In the genomic region with DNA sequence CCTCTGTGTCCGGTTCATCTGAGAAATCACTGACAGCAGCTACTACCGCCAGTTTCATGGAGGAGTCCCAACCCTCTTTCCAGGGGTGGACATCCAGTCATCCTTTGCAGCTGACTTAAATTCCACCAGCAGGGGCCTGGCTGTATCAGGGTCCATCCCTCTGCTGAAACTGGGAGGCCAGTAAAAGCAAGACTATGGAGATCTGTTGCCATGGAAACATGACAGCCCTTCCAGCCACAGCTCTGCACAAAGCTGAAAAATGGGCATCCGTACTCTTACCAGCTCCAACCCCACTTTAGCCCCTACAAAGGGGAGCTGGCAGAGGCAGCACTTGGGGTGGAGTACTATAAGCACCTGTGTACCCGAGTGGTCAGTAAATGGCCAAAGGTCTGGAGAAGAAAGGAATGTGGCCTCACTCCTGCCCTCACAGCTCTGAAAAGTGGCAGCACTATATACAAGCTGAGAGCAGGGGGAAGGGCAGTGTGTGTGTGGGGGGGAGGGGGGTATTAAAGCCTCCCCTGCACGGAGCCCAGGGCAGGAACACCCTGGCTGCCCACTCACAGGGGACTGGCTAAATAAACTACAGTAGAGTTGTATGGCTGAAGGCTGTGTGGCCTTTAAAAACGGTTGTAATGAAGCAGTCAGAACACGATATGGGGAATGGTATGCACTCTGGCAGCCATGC, we compare ENCODE assay signal across 9 mouse cellular contexts. TPM values are rescaled to one million over a fixed set of nuclear protein-coding genes. Genes with fewer than 3 reads are reported as not detected.
DNase-seq lines count a peak whose midpoint lies in the region; ATAC-seq and TF ChIP-seq lines count a peak whose summit lies in the region.
"Had no signal": no experiment of that assay in that cellular context is flagged by ENCODE, and none has a peak within 500 bp of the region (broad histone marks: within the 10 kb centered on the region; RNA-seq: fewer than 3 reads in every experiment).

No protein-coding gene starts in this region.

- H3K36me3 ChIP-seq in embryonic facial prominence, embryonic 13.5 days, result peaks cover 27% of the 10 kb centered on the region
- H3K36me3 ChIP-seq in limb, embryonic 12.5 days, result peaks cover 29% of the 10 kb centered on the region

- no peak overlapping the region for H3K4me3 ChIP-seq in left cerebral cortex, adult 2 months
- H3K4me3 ChIP-seq in embryonic facial prominence, embryonic 13.5 days, result no peak overlapping the region
- no peak overlapping the region for H3K4me3 ChIP-seq in limb, embryonic 12.5 days (replicated peaks)

- H3K4me2 ChIP-seq in embryonic facial prominence, embryonic 13.5 days, result peak overlapping the region; percentile 11; the same call in 1 of the 2 replicates
- H3K4me2 ChIP-seq in limb, embryonic 12.5 days, result no peak overlapping the region

- TF ChIP-seq CTCF in left cerebral cortex, adult 2 months (IDR thresholded peaks at IDR 0.05), result no peak; the same call in 1 of the 2 replicates

- ATAC-seq in embryonic facial prominence, embryonic 13.5 days (ENCODE audit: insufficient number of reproducible peaks, insufficient read depth, low FRiP score, low TSS enrichment, low read depth), result no peak
- peak; percentile 32; the same call in 1 of the 2 replicates for ATAC-seq in limb, embryonic 12.5 days (ENCODE audit: insufficient number of reproducible peaks, insufficient read depth, low FRiP score, low TSS enrichment, low read depth)
- no peak for ATAC-seq in granulocyte monocyte progenitor cell, adult 5-6 weeks (replicated peaks; ENCODE audit: poor library complexity, severe bottlenecking)

- peaks cover 30% of the 10 kb centered on the region for H3K4me1 ChIP-seq in embryonic facial prominence, embryonic 13.5 days
- peaks cover 44% of the 10 kb centered on the region for H3K4me1 ChIP-seq in limb, embryonic 12.5 days (replicated peaks)

- H3K27ac ChIP-seq in left cerebral cortex, adult 2 months, result peak overlapping the region; percentile 72
- H3K27ac ChIP-seq in embryonic facial prominence, embryonic 13.5 days, result peak overlapping the region; percentile 62
- peak overlapping the region; percentile 84 for H3K27ac ChIP-seq in limb, embryonic 12.5 days

- WGBS in embryonic facial prominence, embryonic 13.5 days, result 37% methylated on average over 7 of the region's 7 CpGs
- 32% methylated on average over 7 of the region's 7 CpGs for WGBS in limb, embryonic 12.5 days

- no peaks in the 10 kb centered on the region for H3K9me3 ChIP-seq in embryonic facial prominence, embryonic 13.5 days
- H3K9me3 ChIP-seq in limb, embryonic 12.5 days, result no peaks in the 10 kb centered on the region

- DNase-seq in left cerebral cortex, adult 2 months (ENCODE audit: extremely low spot score in 1 of 2, low spot score in 2 of 2), result no peak
- DNase-seq in left cerebral cortex, adult 8-10 months (ENCODE audit: low spot score in 2 of 2), result no peak
- DNase-seq in retina, postnatal 1 day, result peak; percentile 43
- DNase-seq in thymus, postnatal 25 days, result no peak
- no peak for DNase-seq in adrenal gland, adult 2 months
- DNase-seq: thymus, postnatal 36 days had no signal

- intact Hi-C loops in left cerebral cortex, adult 2 months (cut with DNase I), result no loop called here

- no peak overlapping the region for H3K9ac ChIP-seq in embryonic facial prominence, embryonic 13.5 days
- H3K9ac ChIP-seq in limb, embryonic 12.5 days (replicated peaks), result 0 out of 2 replicates have a peak overlapping the region, but pooled peaks have one; percentile 23

- H3K27me3 ChIP-seq in embryonic facial prominence, embryonic 13.5 days, result no peaks in the 10 kb centered on the region
- H3K27me3 ChIP-seq in limb, embryonic 12.5 days, result no peaks in the 10 kb centered on the region

RNA-seq across cellular contexts. Expression of a gene that starts 32.4 kb away (rescaled TPM):
- total RNA-seq in left cerebral cortex, adult 2 months (2021), result 10 to 100 TPM; 57.1 to 75.2 TPM
- total RNA-seq in left cerebral cortex, adult 8-10 months (2022), result 10 to 100 TPM; 57.0 to 68.5 (median 63.4) TPM
- 23.0 and 25.7 TPM in 2 replicates for polyA plus RNA-seq in embryonic facial prominence, embryonic 13.5 days (2015; fragmentation: Nextera tagmentation; extraction: Ambion mirVana)
- polyA plus RNA-seq in limb, embryonic 12.5 days (2016; fragmentation: Nextera tagmentation; extraction: Ambion mirVana), result 27.7 and 29.8 TPM in 2 replicates
- 10 to 100 TPM; 61.1 to 69.5 TPM for total RNA-seq in adrenal gland, adult 2 months (2021)
- polyA plus RNA-seq in adrenal gland, adult 2 months (2012; rRNA removed), result 97.5 and 140 TPM in 2 replicates
- 20.1 and 27.7 TPM in 2 replicates for total RNA-seq in granulocyte monocyte progenitor cell, adult 5-6 weeks (2014; fragmentation: Nextera tagmentation)
- 11.1 and 12.5 TPM in 2 replicates for total RNA-seq in granulocyte monocyte progenitor cell, adult 5-6 weeks (2017)
